22 mouse cellular contexts compared by ENCODE assay signal in genomic region chr2:30421432-30421831, GRCm38 (mm10). TPM values are rescaled to one million over a fixed set of nuclear protein-coding genes. Genes with fewer than 3 reads are reported as not detected.
DNase-seq lines count a peak whose midpoint lies in the region; ATAC-seq and TF ChIP-seq lines count a peak whose summit lies in the region.
"Had no signal": no experiment of that assay in that cellular context is flagged by ENCODE, and none has a peak within 500 bp of the region (broad histone marks: within the 10 kb centered on the region; RNA-seq: fewer than 3 reads in every experiment).

No protein-coding gene starts in this region.

- peaks cover 49% of the 10 kb centered on the region for H3K79me2 ChIP-seq in CH12.LX (replicated peaks; ENCODE audit: control insufficient read depth, extremely low read depth, insufficient read depth, poor library complexity, severe bottlenecking)

- no peaks in the 10 kb centered on the region for H3K9me3 ChIP-seq in hindbrain, embryonic 12.5 days (replicated peaks)
- H3K9me3 ChIP-seq in hindbrain, postnatal 0 days (ENCODE audit: low read length), result no peaks in the 10 kb centered on the region
- no peaks in the 10 kb centered on the region for H3K9me3 ChIP-seq in liver, postnatal 0 days (ENCODE audit: low read length)
- no peaks in the 10 kb centered on the region for H3K9me3 ChIP-seq in liver, embryonic 12.5 days (replicated peaks)
- H3K9me3 ChIP-seq in CH12.LX (replicated peaks; ENCODE audit: low read length), result no peaks in the 10 kb centered on the region
- H3K9me3 ChIP-seq: embryonic facial prominence, embryonic 13.5 days; forebrain, embryonic 13.5 days; heart, embryonic 15.5 days had no signal

- in situ Hi-C loops in CH12.LX (cut with MboI; ENCODE audit: low pct_ligation_motif_present, low pct_unique_long_range_greater_than_20kb, low sequenced_read_pairs), result no loop called here

- no peak for DNase-seq in hindbrain, postnatal 0 days (ENCODE audit: low spot score)
- no peak for DNase-seq in liver, postnatal 0 days
- DNase-seq in 3134 (ENCODE audit: extremely low read depth, insufficient read length, low spot score) (peak; percentile 42), CH12.LX (ENCODE audit: extremely low read depth) (no peak)
- no peak for DNase-seq in ovary, postnatal 10 days (ENCODE audit: low spot score)
- DNase-seq: adrenal gland, postnatal 10 days; B cell, adult 2 months; cerebellum, adult 11-12 months; cerebellum, adult 9-10 months; cerebellum, postnatal 36 days; gastrocnemius, postnatal 14 days; heart, adult 2 months; heart, postnatal 14 days had no signal

- dilution Hi-C loops in CH12.LX (cut with MboI; ENCODE audit: extremely low pct_ligation_motif_present, extremely low pct_unique_long_range_greater_than_20kb, low sequenced_read_pairs), result no loop called here

- no peak for TF ChIP-seq RAD21 in CH12.LX (IDR thresholded peaks at IDR 0.05; ENCODE audit: low read depth, low read length)

- H3K27me3 ChIP-seq in hindbrain, embryonic 12.5 days, result no peaks in the 10 kb centered on the region
- H3K27me3 ChIP-seq in hindbrain, postnatal 0 days (ENCODE audit: insufficient read depth, low read length), result no peaks in the 10 kb centered on the region
- H3K27me3 ChIP-seq in liver, postnatal 0 days (ENCODE audit: insufficient read depth, low read length), result no peaks in the 10 kb centered on the region
- H3K27me3 ChIP-seq in liver, embryonic 12.5 days (replicated peaks), result no peaks in the 10 kb centered on the region
- no peaks in the 10 kb centered on the region for H3K27me3 ChIP-seq in CH12.LX (replicated peaks)
- H3K27me3 ChIP-seq: embryonic facial prominence, embryonic 13.5 days; forebrain, embryonic 13.5 days; heart, embryonic 15.5 days had no signal

- peaks cover 27% of the 10 kb centered on the region for H3K4me1 ChIP-seq in hindbrain, embryonic 12.5 days
- peaks cover 13% of the 10 kb centered on the region for H3K4me1 ChIP-seq in hindbrain, postnatal 0 days (ENCODE audit: insufficient read depth, low read length)
- peaks cover 31% of the 10 kb centered on the region for H3K4me1 ChIP-seq in liver, postnatal 0 days (ENCODE audit: insufficient read depth)
- H3K4me1 ChIP-seq in liver, embryonic 12.5 days, result peaks cover 64% of the 10 kb centered on the region
- peaks cover 5 to 41% of the 10 kb centered on the region in 2 experiments; a peak in 3 of 4 replicates for H3K4me1 ChIP-seq in CH12.LX (ENCODE audit: control insufficient read depth in 1 of 2, insufficient read depth in 2 of 2)

- no peak for TF ChIP-seq CTCF in hindbrain, postnatal 0 days (IDR thresholded peaks at IDR 0.05; ENCODE audit: low read depth)
- TF ChIP-seq CTCF in liver, postnatal 0 days (IDR thresholded peaks at IDR 0.05; ENCODE audit: low read depth), result no peak
- TF ChIP-seq CTCF in CH12.LX (conservative IDR thresholded peaks at IDR 0.05 in 1 of 2, IDR thresholded peaks at IDR 0.05 in 1 of 2; ENCODE audit: low read depth in 2 of 2, low read length in 2 of 2), result no peak

- H3K4me3 ChIP-seq in hindbrain, embryonic 12.5 days, result no peak overlapping the region
- H3K4me3 ChIP-seq in hindbrain, postnatal 0 days (ENCODE audit: low read length), result no peak overlapping the region
- no peak overlapping the region for H3K4me3 ChIP-seq in liver, postnatal 0 days (ENCODE audit: low read depth, low read length)
- H3K4me3 ChIP-seq in liver, embryonic 12.5 days, result no peak overlapping the region
- no peak overlapping the region for H3K4me3 ChIP-seq in CH12.LX (replicated peaks in 1 of 3; ENCODE audit: low read depth in 2 of 3, low read length in 2 of 3, poor library complexity in 1 of 3)
- H3K4me3 ChIP-seq: embryonic facial prominence, embryonic 13.5 days; forebrain, embryonic 13.5 days; heart, adult 2 months; heart, embryonic 15.5 days had no signal

- TF ChIP-seq EP300 in liver, postnatal 0 days (IDR thresholded peaks at IDR 0.05; ENCODE audit: low read depth), result no peak
- TF ChIP-seq EP300 in CH12.LX (IDR thresholded peaks at IDR 0.05; ENCODE audit: low read length), result no peak

- no peak for TF ChIP-seq POLR2A in CH12.LX (IDR thresholded peaks at IDR 0.05; ENCODE audit: low read depth, low read length)

- ATAC-seq in hindbrain, embryonic 12.5 days (ENCODE audit: low FRiP score), result no peak
- no peak for ATAC-seq in hindbrain, postnatal 0 days
- no peak for ATAC-seq in liver, postnatal 0 days
- ATAC-seq in liver, embryonic 12.5 days, result no peak
- ATAC-seq: CD4-positive, CD25-positive, alpha-beta regulatory T cell, adult 4 months; forebrain, embryonic 13.5 days; intestine, embryonic 16.5 days had no signal

- H3K4me2 ChIP-seq in hindbrain, embryonic 12.5 days (replicated peaks), result no peak overlapping the region
- no peak overlapping the region for H3K4me2 ChIP-seq in hindbrain, postnatal 0 days (ENCODE audit: low read depth, low read length)
- no peak overlapping the region for H3K4me2 ChIP-seq in liver, postnatal 0 days (ENCODE audit: low read depth, low read length)
- H3K4me2 ChIP-seq in liver, embryonic 12.5 days, result no peak overlapping the region
- peak overlapping the region; percentile 48; the same call in 1 of the 2 replicates for H3K4me2 ChIP-seq in CH12.LX (ENCODE audit: insufficient read depth, low read depth, poor library complexity, severe bottlenecking)
- H3K4me2 ChIP-seq: embryonic facial prominence, embryonic 13.5 days; forebrain, embryonic 13.5 days; heart, embryonic 11.5 days; heart, embryonic 15.5 days had no signal

- H3K27ac ChIP-seq in hindbrain, embryonic 12.5 days, result peak overlapping the region; percentile 60; the same call in 1 of the 2 replicates
- no peak overlapping the region for H3K27ac ChIP-seq in hindbrain, postnatal 0 days
- H3K27ac ChIP-seq in liver, postnatal 0 days (ENCODE audit: low read depth), result no peak overlapping the region
- H3K27ac ChIP-seq in liver, embryonic 12.5 days, result no peak overlapping the region
- H3K27ac ChIP-seq in CH12.LX (ENCODE audit: insufficient read depth, low read depth), result no peak overlapping the region
- H3K27ac ChIP-seq: embryonic facial prominence, embryonic 13.5 days; forebrain, embryonic 13.5 days; heart, adult 2 months; heart, embryonic 15.5 days had no signal

- peaks cover 3% of the 10 kb centered on the region for H3K36me3 ChIP-seq in hindbrain, embryonic 12.5 days
- H3K36me3 ChIP-seq in hindbrain, postnatal 0 days (ENCODE audit: insufficient read depth, low read length), result peaks cover 4% of the 10 kb centered on the region; the same call in 1 of the 2 replicates
- peaks cover 10% of the 10 kb centered on the region for H3K36me3 ChIP-seq in liver, postnatal 0 days (replicated peaks; ENCODE audit: insufficient read depth, low read length)
- H3K36me3 ChIP-seq in liver, embryonic 12.5 days, result peaks cover 53% of the 10 kb centered on the region
- peaks cover 1 to 41% of the 10 kb centered on the region in 2 experiments for H3K36me3 ChIP-seq in CH12.LX (replicated peaks in 1 of 2; ENCODE audit: control insufficient read depth in 1 of 2, insufficient read depth in 1 of 2, low read length in 1 of 2)

- 71% methylated on average over 4 of the region's 4 CpGs for WGBS in hindbrain, embryonic 12.5 days
- 67% methylated on average over 4 of the region's 4 CpGs for WGBS in hindbrain, postnatal 0 days
- 81% methylated on average over 4 of the region's 4 CpGs for WGBS in liver, postnatal 0 days (ENCODE audit: insufficient replicate concordance)
- 78% methylated on average over 4 of the region's 4 CpGs for WGBS in liver, embryonic 12.5 days (ENCODE audit: insufficient replicate concordance)

- no peak overlapping the region for H3K9ac ChIP-seq in hindbrain, embryonic 12.5 days
- no peak overlapping the region for H3K9ac ChIP-seq in hindbrain, postnatal 0 days (replicated peaks; ENCODE audit: low read length)
- H3K9ac ChIP-seq in liver, postnatal 0 days (replicated peaks), result 0 out of 2 replicates have a peak overlapping the region, but pooled peaks have one; percentile 22
- no peak overlapping the region for H3K9ac ChIP-seq in liver, embryonic 12.5 days
- no peak overlapping the region for H3K9ac ChIP-seq in CH12.LX (ENCODE audit: insufficient read depth, low read depth)
- H3K9ac ChIP-seq: embryonic facial prominence, embryonic 13.5 days; forebrain, embryonic 13.5 days; heart, embryonic 15.5 days had no signal

RNA-seq across cellular contexts. Expression of gene Ptpa, which starts 5.6 kb away (rescaled TPM):
- 133 and 134 TPM in 2 replicates for polyA plus RNA-seq in hindbrain, embryonic 12.5 days (2016; fragmentation: Nextera tagmentation; extraction: Ambion mirVana)
- total RNA-seq in hindbrain, postnatal 0 days (2014; rRNA removed), result 140 and 156 TPM in 2 replicates
- polyA plus RNA-seq in hindbrain, postnatal 0 days (2015; fragmentation: Nextera tagmentation; extraction: Ambion mirVana), result 133 and 138 TPM in 2 replicates
- polyA plus RNA-seq in liver, postnatal 0 days (2015; fragmentation: Nextera tagmentation; extraction: Ambion mirVana), result 65.6 and 76.8 TPM in 2 replicates
- 168 and 173 TPM in 2 replicates for polyA plus RNA-seq in liver, embryonic 12.5 days (2016; fragmentation: Nextera tagmentation; extraction: Ambion mirVana)
- 111 and 120 TPM in 2 replicates for total RNA-seq in CH12.LX (2012; rRNA removed)
- 117 and 122 TPM in 2 replicates for total RNA-seq in CH12.LX (2014; rRNA removed)
- 190 and 194 TPM in 2 replicates for polyA plus RNA-seq in CH12.LX (2012; ENCODE audit: insufficient read length, low read depth)

RNA-seq across cellular contexts. Expression of gene Crat, which starts 5.8 kb away (rescaled TPM):
- polyA plus RNA-seq in hindbrain, embryonic 12.5 days (2016; fragmentation: Nextera tagmentation; extraction: Ambion mirVana), result 23.9 and 26.8 TPM in 2 replicates
- 49.3 and 51.5 TPM in 2 replicates for total RNA-seq in hindbrain, postnatal 0 days (2014; rRNA removed)
- polyA plus RNA-seq in hindbrain, postnatal 0 days (2015; fragmentation: Nextera tagmentation; extraction: Ambion mirVana), result 26.0 and 27.6 TPM in 2 replicates
- 57.5 and 64.3 TPM in 2 replicates for polyA plus RNA-seq in liver, postnatal 0 days (2015; fragmentation: Nextera tagmentation; extraction: Ambion mirVana)
- polyA plus RNA-seq in liver, embryonic 12.5 days (2016; fragmentation: Nextera tagmentation; extraction: Ambion mirVana), result 26.0 and 28.6 TPM in 2 replicates
- total RNA-seq in CH12.LX (2012; rRNA removed) (3.6 and 4.5 TPM in 2 replicates), CH12.LX (2014; rRNA removed) (1.3 and 1.7 TPM in 2 replicates)
- 2.8 and 4.2 TPM in 2 replicates for polyA plus RNA-seq in CH12.LX (2012; ENCODE audit: insufficient read length, low read depth)

RNA-seq across cellular contexts. Expression of gene Dolpp1, which starts 29.4 kb away (rescaled TPM):
- polyA plus RNA-seq in hindbrain, embryonic 12.5 days (2016; fragmentation: Nextera tagmentation; extraction: Ambion mirVana), result 46.9 and 50.2 TPM in 2 replicates
- 119 and 122 TPM in 2 replicates for total RNA-seq in hindbrain, postnatal 0 days (2014; rRNA removed)
- 48.2 and 49.4 TPM in 2 replicates for polyA plus RNA-seq in hindbrain, postnatal 0 days (2015; fragmentation: Nextera tagmentation; extraction: Ambion mirVana)
- 12.0 and 12.2 TPM in 2 replicates for polyA plus RNA-seq in liver, postnatal 0 days (2015; fragmentation: Nextera tagmentation; extraction: Ambion mirVana)
- polyA plus RNA-seq in liver, embryonic 12.5 days (2016; fragmentation: Nextera tagmentation; extraction: Ambion mirVana), result 23.5 and 24.3 TPM in 2 replicates
- total RNA-seq in CH12.LX (2012; rRNA removed), result 19.2 and 22.8 TPM in 2 replicates
- 15.0 and 22.3 TPM in 2 replicates for total RNA-seq in CH12.LX (2014; rRNA removed)
- 17.9 and 19.1 TPM in 2 replicates for polyA plus RNA-seq in CH12.LX (2012; ENCODE audit: insufficient read length, low read depth)

RNA-seq across cellular contexts. Expression of gene Ier5l, which starts 52.6 kb away (rescaled TPM):
- 4.7 and 4.8 TPM in 2 replicates for polyA plus RNA-seq in hindbrain, embryonic 12.5 days (2016; fragmentation: Nextera tagmentation; extraction: Ambion mirVana)
- total RNA-seq in hindbrain, postnatal 0 days (2014; rRNA removed), result 26.5 and 30.2 TPM in 2 replicates
- polyA plus RNA-seq in hindbrain, postnatal 0 days (2015; fragmentation: Nextera tagmentation; extraction: Ambion mirVana), result 2.4 and 2.8 TPM in 2 replicates
- polyA plus RNA-seq in liver, postnatal 0 days (2015; fragmentation: Nextera tagmentation; extraction: Ambion mirVana), result 0.31 and 0.69 TPM in 2 replicates
- polyA plus RNA-seq in liver, embryonic 12.5 days (2016; fragmentation: Nextera tagmentation; extraction: Ambion mirVana), result 0.44 and 0.59 TPM in 2 replicates
- total RNA-seq in CH12.LX (2012; rRNA removed) (0.98 and 1.1 TPM in 2 replicates), CH12.LX (2014; rRNA removed) (0.22 and 0.51 TPM in 2 replicates)
- 0.31 and 0.33 TPM in 2 replicates for polyA plus RNA-seq in CH12.LX (2012; ENCODE audit: insufficient read length, low read depth)
- total RNA-seq: MEL had no signal

RNA-seq across cellular contexts. Expression of gene Miga2, which starts 57.4 kb away (rescaled TPM):
- 29.3 and 30.7 TPM in 2 replicates for polyA plus RNA-seq in hindbrain, embryonic 12.5 days (2016; fragmentation: Nextera tagmentation; extraction: Ambion mirVana)
- 67.6 and 79.9 TPM in 2 replicates for total RNA-seq in hindbrain, postnatal 0 days (2014; rRNA removed)
- 34.4 and 35.3 TPM in 2 replicates for polyA plus RNA-seq in hindbrain, postnatal 0 days (2015; fragmentation: Nextera tagmentation; extraction: Ambion mirVana)
- 7.6 and 8.2 TPM in 2 replicates for polyA plus RNA-seq in liver, postnatal 0 days (2015; fragmentation: Nextera tagmentation; extraction: Ambion mirVana)
- polyA plus RNA-seq in liver, embryonic 12.5 days (2016; fragmentation: Nextera tagmentation; extraction: Ambion mirVana), result 12.7 and 13.6 TPM in 2 replicates
- 11.2 and 15.0 TPM in 2 replicates for total RNA-seq in CH12.LX (2012; rRNA removed)
- 9.1 and 9.2 TPM in 2 replicates for total RNA-seq in CH12.LX (2014; rRNA removed)
- polyA plus RNA-seq in CH12.LX (2012; ENCODE audit: insufficient read length, low read depth), result 7.4 and 9.4 TPM in 2 replicates
